Comparison of ENCODE assay signal across 29 mouse cellular contexts in the genomic region with DNA sequence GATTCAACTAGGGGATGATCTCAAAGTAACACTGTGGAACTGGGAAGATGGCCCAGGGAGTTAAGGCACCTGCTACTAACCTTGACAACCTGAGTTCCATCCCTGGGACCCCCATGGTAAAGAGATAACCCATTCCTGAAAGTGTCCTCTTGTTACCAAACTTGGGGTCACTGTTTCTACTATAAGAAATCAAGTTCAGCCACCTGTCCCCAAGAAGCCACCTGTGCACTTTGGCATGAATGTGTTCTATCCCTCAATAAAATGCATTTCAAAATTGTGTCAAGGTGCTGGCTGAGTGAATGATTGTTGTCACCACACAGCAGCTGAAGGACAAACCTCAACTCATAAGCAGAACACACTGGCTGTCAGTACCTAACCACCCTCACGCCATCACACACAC. TPM values are rescaled to one million over a fixed set of nuclear protein-coding genes. Genes with fewer than 3 reads are reported as not detected.
"Had no signal": no experiment of that assay in that cellular context is flagged by ENCODE, and none has a peak within 500 bp of the region (broad histone marks: within the 10 kb centered on the region; RNA-seq: fewer than 3 reads in every experiment).

No protein-coding gene starts in this region.

- H3K36me3 ChIP-seq: embryonic facial prominence, embryonic 15.5 days; forebrain, embryonic 15.5 days had no signal

- H3K27me3 ChIP-seq: embryonic facial prominence, embryonic 12.5 days; embryonic facial prominence, embryonic 13.5 days; embryonic facial prominence, embryonic 15.5 days; forebrain, embryonic 12.5 days; forebrain, embryonic 13.5 days; forebrain, embryonic 15.5 days had no signal

- H3K4me1 ChIP-seq: embryonic facial prominence, embryonic 10.5 days; embryonic facial prominence, embryonic 12.5 days; embryonic facial prominence, embryonic 13.5 days; embryonic facial prominence, embryonic 15.5 days; forebrain, embryonic 10.5 days; forebrain, embryonic 12.5 days; forebrain, embryonic 13.5 days; forebrain, embryonic 15.5 days had no signal

- H3K27ac ChIP-seq: embryonic facial prominence, embryonic 10.5 days; embryonic facial prominence, embryonic 12.5 days; embryonic facial prominence, embryonic 13.5 days; embryonic facial prominence, embryonic 15.5 days; forebrain, embryonic 10.5 days; forebrain, embryonic 12.5 days; forebrain, embryonic 13.5 days; forebrain, embryonic 15.5 days; gastrocnemius, adult 2 months had no signal

- H3K9ac ChIP-seq: embryonic facial prominence, embryonic 12.5 days; embryonic facial prominence, embryonic 13.5 days; embryonic facial prominence, embryonic 15.5 days; forebrain, embryonic 12.5 days; forebrain, embryonic 13.5 days; forebrain, embryonic 15.5 days; forebrain, postnatal 0 days had no signal

- H3K4me3 ChIP-seq: embryonic facial prominence, embryonic 10.5 days; embryonic facial prominence, embryonic 12.5 days; embryonic facial prominence, embryonic 13.5 days; embryonic facial prominence, embryonic 15.5 days; erythroblast, embryonic 14.5 days; forebrain, embryonic 10.5 days; forebrain, embryonic 12.5 days; forebrain, embryonic 13.5 days; forebrain, embryonic 15.5 days; gastrocnemius, adult 2 months had no signal

- H3K4me2 ChIP-seq: embryonic facial prominence, embryonic 12.5 days; embryonic facial prominence, embryonic 13.5 days; embryonic facial prominence, embryonic 15.5 days; forebrain, embryonic 12.5 days; forebrain, embryonic 13.5 days; forebrain, embryonic 15.5 days had no signal

- DNase-seq: cerebellum, adult 18-20 months; cerebellum, adult 2 months; cerebellum, adult 8-10 months; cerebellum, adult 9-10 months; cerebellum, adult 9-11 months; cerebellum, postnatal 10 days; cerebellum, postnatal 14 days; cerebellum, postnatal 25 days; cerebellum, postnatal 36 days; embryo, embryonic 11 days; forebrain, postnatal 0 days; gastrocnemius, adult 2 months; gastrocnemius, postnatal 10 days; gastrocnemius, postnatal 14 days; gastrocnemius, postnatal 25 days; gastrocnemius, postnatal 36 days; heart, adult 18-20 months had no signal

- ATAC-seq: forebrain, embryonic 13.5 days; forebrain, embryonic 14.5 days; forebrain, embryonic 15.5 days; forebrain, embryonic 16.5 days; forebrain, postnatal 0 days had no signal

- H3K9me3 ChIP-seq: embryonic facial prominence, embryonic 10.5 days; embryonic facial prominence, embryonic 12.5 days; embryonic facial prominence, embryonic 13.5 days; embryonic facial prominence, embryonic 15.5 days; forebrain, embryonic 12.5 days; forebrain, embryonic 13.5 days; forebrain, embryonic 15.5 days had no signal

RNA-seq across cellular contexts. Expression of a gene that starts 30.2 kb away (rescaled TPM):
- total RNA-seq: granulocyte monocyte progenitor cell, adult 5-6 weeks had no signal
